Mouse (Mus musculus): ENCODE results near the gene 1700016D06Rik. TPM values are rescaled to one million over a fixed set of nuclear protein-coding genes. Genes with fewer than 3 reads are reported as not detected.
A peak's percentile ranks its signal among the peaks of the same experiment; 100 is the strongest.

Gene 1700016D06Rik
- not detected for total RNA-seq (2021)
- long read RNA-seq, experiment 1, result 0 reads
- long read RNA-seq, experiment 2, result 0 reads

DNA sequence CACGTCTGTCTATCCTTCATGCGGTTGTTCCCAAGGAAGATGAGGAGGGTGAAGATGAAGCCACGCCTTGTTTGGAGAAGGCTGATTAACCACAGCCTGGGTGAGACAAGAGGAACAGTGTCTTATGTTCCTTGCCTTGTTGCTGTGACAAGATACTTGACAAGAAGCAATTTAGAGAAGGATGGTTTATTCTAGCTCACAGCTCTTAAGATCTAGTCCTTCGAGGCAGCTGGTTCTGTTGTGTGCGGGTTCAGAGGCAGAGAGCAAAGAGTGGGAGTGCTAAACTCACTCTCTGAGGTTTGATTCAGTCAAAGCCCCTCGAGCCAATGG, at the start of gene 1700016D06Rik:
TSS of gene 1700016D06Rik (minus strand) at position 31 of the 330 bp plus-strand sequence.
- DNase-seq (ENCODE audit: low spot score in 2 of 2), result no peak

DNA sequence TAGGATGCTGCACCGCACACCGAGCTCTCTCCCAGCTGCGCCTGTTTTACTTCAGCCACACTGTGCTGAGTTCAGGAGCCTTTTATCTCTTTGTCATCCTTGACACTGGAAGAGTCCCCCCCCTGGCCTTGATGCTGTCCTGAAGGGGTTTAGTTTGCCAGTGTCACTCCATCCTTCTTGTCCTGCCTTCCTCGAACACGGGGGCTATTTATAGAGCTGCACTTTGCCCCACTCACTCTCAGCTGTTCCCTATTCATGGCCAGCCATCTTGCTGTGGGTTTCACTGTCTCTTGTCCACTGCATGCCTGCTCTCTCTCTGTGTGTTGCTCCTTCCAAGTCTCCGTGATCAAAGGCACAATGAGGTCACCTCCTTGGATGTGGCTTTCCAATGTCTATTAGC, 48.6 kb upstream of the 1700016D06Rik start:
- DNase-seq (ENCODE audit: low spot score in 2 of 2), result no peak

DNA sequence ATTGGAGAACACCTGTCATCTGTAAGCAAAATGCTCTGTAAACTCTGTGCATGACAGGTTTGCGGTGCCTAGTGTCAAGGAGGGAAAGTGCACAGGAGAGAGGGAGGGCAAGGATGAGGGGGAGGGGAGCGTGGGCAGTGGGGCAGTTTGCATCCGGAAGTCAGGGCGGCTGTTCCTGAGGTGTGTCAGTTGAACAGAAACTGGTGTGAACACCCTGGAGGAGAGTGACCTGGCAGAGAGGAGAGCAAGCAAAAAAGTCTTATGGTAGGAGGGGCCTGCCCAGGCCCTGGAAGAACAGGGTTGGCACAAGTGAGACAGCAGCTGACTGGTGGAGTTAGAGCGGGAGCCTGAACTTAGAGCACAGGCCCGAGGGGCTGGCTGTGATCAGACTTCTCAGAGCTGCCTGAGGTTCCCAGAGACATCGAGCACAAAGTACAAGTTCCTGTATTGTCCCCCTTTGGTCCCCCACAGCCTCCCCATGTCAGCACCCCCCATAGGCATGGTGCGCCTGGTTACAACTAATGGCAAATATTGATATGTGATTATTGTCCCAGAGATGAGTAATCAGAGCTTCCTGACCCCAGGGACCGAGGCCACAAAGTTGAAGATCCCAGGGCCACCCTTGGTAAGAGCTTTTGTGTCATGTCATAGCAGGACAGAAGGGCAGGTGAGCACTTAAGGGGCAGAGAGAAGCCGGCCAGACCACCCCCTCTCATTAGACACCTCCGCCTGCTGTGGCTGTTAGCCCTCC, 46.2 kb upstream of the 1700016D06Rik start:
- no peak for DNase-seq (ENCODE audit: low spot score in 2 of 2)

DNA sequence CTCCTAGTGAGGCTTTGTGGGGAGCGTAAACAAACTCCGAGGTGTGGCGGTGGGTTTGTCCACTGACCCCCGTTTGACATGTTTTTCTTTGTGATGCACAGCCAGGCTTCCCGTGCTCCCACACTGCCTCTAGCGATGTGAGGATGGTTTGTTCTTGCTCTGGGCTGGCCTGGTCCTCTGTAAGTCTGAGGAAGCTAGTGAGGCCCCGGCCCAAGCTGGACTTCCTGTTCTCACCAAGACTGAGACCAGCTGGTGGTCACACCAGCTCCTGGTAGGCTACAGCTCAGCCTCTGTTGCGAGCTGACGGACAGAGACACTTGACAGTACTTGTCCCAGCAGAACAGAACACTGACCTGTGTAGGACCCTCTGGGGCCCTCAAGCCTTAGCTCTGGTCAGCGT, 42.7 kb upstream of the 1700016D06Rik start:
- DNase-seq (ENCODE audit: low spot score in 2 of 2), result no peak

DNA sequence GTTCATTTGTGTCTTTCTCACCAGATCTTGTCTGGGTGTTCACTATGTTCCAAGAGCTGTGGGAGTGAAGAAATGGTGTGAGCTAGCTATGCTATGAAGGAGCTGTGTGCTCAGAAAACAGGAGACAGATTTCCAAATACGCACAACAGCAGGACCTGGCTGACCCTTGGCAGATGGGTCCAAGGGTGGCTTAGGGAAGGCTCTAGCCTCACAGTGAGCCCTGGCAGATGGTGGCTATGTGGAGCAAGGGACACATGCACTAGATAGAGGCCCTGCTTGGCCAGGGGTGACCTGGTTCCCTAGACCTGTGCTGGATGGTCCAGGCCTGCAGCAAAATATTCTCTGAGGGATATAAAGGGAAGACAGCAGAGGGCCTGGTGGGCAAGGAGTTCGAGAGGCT, 40.0 kb upstream of the 1700016D06Rik start:
- no peak for DNase-seq (ENCODE audit: low spot score in 2 of 2)

DNA sequence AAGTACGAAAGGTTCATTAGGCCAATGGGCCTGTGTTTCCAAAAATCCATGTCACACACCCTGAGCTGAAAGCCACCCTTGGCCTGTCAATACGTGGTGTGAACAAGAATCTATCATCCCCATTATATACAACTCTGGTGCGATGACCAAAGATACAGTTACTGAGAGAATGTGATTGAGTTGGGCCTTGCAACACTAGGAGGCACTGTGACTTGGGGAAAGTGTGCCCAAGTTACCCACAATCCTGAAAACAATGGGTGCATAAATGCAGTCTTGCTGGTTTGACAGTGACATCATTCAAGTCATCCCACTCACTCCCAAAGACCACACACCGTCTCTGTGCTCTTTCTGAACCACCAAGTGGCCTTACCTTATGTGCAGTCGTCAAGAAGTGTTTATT, 38.2 kb upstream of the 1700016D06Rik start:
- no peak for DNase-seq (ENCODE audit: low spot score in 2 of 2)

DNA sequence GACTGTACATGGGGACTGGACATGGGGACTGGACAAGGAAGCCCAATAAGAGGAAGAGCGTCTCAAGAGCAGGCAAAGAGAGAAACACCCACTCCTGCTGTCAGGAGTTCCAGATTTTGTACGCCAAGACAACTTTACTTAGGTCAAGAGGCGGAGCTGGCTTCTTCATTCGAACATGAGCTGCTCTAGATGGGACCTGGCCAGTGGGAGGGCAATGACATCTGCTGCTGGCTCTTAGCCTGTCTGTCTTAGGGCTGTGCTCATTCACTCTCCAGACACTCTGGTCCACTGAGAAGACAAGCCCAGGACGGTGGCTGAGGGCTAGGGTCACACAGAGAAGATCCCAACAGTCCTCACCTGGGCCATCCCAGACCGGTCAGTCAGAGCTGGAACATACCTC, 36.2 kb upstream of the 1700016D06Rik start:
- no peak for DNase-seq (ENCODE audit: low spot score in 2 of 2)

DNA sequence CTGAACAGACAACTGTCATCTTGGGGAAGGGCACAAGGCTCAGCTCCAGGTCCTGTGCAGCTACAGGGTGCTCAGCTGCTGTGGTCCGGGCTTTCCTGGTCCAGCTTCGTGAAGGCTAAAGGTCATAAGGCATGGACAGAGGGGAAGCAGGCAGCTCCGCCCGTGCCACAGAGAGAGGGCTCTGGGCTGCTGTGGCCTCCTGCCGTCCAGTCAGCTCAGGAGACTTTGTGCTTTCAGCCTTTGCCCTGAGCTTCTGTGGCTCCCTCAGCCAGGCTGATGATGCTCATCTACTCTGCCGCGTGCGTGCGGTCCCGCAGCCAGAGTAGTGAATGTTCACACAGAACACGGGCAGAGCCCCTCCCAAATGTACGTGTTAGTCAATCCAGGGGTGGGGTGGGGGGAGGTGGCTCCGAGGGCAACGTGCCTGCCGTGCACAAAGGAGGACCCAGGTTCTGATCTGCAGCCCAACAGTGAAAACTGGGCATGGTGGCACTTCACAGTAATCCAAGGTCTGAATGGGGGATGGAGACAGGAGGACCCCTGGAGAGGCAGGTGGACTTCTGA, 34.9 kb upstream of the 1700016D06Rik start:
- DNase-seq (ENCODE audit: low spot score in 2 of 2), result no peak

DNA sequence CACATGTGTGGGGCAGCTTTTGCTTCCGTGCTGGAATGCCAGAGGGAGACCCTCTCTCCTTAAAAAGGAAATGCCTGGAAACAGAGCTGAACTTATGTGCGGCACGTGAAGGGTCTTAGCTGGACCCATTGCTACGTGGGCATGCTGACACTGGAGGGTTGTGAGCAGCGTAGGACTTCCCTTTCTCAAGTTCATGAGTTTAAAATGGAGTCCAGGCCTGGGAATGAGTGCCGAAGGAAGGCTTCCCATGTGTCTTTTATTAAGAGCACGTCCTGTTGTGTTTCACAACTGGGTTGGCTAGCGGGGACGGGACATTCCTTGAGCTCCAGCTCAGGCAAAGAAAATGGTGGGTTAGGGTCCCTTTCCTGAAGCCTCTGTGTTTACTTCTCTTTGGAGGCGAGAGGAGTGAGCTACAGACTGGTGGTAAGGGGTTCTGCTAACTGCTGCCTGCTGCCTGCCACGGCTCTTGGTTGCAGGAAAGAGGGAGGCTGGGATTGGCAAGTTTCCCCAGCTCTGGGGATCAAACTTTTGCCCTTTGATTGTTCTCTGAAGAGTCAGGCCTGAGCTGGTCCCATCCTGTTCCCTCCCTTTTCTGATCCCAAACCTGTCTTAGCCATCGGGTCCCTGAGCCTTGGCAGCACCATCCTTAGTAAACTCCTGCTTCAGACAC, 29.5 kb upstream of the 1700016D06Rik start:
- no peak for DNase-seq (ENCODE audit: low spot score in 2 of 2)

DNA sequence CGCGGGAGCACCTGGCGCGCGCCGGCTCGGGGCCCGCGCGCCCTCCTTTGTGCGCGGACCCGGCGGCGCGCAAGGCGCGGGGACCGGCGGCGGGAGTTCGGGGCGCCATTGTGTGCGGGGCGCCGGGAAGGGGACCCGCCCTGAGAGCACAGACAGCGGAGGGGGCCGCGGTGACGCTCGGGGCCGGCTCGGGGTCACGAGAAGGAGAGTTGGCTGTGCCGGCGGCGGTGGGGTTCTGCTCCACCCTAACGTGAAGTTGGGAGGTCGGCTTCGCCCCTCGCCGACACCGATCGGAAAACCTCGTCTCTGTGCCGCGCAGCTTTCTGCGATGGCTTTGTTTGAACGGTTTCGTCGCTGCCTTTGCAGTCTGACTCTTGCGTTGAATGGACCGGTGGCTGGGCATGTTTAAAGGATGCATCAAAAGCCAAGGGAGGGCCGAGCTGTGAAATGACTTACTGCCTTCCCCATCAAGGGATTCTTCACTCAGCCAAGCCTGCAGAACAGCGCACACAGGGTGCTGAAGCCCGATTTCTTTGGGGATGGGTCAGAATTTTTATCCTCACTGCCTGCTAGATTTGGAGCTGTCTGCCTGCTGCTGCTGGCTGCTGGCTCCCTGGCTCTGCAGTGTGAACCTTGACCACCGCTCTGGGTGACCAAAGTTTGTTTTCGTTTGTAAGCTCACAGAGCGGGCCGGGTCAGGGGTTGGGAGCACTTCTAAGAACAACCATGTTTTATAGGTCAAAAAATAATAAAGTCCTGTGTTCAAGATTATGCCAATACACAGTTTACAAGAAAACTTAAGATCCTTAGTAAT, 27.8 kb upstream of the 1700016D06Rik start:
- DNase-seq (ENCODE audit: low spot score in 2 of 2), result peak; percentile 32 to 49

DNA sequence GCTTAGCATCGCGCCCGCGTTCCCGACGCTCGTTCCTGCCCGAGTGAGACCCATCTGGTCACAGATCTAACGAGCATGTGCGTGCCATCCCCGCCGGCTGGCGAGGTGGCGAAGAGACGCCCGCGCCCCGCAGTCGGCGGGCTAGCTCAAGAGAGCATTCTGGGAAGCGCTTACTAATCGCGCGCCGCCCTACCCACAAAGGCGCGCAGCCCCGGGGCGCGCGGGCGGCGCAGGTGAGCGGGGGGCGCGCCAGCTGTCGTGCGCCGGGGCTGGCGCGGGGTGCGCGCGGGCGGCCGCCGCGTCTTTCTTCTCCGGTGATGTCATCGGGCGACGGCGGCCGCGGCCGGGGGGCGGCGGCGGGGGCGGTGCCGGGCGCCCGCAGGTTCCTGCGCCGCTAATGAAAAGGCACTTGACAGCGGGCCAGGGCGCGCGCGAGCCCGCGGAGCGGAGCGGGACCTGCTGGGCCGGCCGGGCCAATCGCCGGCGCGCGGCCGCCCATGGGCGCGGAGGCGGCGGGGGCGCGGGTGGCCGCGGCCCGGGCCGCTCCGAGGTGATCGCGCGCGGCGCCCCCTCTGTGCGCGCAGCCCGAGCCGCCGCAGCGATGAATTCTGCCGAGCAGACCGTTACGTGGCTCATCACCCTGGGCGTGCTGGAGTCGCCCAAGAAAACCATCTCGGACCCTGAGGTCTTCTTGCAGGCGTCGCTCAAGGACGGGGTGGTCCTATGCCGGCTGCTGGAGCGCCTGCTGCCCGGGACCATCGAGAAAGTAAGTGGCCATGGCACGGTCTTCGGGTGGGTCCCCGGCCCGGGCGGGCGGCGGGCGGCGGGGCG, 27.0 kb upstream of the 1700016D06Rik start, which contains the start of gene Arhgef7:
TSS of gene Arhgef7 (plus strand) at position 71 of the 831 bp plus-strand sequence.
- DNase-seq (ENCODE audit: low spot score in 2 of 2), result peak; percentile 72 to 84

DNA sequence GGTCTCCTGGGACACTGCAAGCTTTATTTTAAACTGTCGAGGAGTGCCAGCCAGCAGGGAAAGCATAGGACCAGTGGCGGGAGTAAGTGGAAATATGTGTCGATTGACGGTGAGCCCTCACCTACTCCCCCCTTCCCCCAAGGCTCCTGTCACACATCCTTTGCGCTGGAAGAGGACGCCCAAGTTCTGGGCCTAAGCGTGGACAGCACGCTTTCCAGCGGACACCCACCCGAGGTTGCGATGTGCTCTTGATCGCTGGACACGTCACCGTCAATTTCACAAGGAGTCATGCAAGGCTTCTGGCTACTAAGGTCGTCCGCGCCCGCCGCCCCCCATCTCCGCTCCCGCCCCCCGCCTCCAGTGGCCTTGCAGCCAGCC, 26.4 kb upstream of the 1700016D06Rik start:
- no peak for DNase-seq (ENCODE audit: low spot score in 2 of 2)

DNA sequence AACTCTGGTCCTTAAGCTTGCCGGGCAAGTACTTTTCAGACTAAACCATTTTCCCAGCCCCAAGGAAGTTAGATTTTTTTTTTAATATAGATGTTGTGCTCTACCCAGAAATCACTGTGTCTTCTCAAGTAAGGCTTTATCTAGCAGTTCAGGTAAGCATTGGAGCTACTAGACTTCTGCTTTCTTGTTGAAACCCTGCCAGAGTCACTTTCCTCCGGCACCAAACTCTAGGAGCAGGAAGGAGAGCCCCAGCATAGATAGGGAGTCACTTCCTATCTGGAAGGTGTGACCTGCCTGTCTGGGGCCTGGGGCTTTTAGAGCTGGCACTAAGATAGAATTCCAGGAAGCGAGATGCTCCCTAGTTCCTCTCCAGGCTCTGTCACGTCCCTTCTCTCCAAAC, 16.3 kb upstream of the 1700016D06Rik start:
- DNase-seq (ENCODE audit: low spot score in 2 of 2), result no peak

DNA sequence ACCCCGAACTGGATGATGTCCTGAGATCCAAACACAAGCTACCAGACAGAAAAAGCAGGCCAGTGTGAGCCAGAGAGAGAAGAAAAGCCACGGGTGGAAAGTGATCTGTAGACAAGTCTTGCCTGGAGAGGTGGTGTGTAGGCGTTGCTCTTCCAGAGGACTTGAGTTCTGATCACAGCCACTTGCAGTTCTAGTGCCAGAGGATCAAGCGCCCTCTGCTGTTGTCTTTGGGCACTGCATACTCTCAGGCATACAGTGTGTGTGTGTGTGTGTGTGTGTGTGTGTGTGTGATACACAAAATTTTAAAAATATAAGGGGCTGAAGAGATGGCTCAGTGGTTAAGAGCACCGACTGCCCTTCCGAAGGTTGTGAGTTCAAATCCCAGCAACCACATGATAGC, 11.4 kb upstream of the 1700016D06Rik start:
- DNase-seq (ENCODE audit: low spot score in 2 of 2), result no peak

DNA sequence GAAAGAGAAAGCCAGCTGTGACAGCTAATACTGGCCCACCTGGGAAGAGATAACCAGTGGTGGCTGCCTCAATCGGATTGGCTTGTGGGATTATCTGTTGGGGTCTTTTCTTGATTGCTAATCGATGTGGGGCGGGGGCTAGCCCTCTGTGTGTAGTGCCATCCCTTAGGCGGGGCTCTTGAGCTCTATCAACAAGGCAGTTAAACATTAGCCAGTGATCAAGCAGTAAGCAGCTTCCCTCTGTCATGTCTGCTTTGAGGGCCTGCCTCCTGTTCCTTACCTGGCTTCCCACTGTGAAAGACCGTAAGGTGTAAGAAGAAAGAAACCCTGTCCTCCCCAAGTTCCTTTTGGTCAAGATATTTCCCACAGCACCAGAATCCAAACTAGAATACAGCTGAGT, 9.6 kb upstream of the 1700016D06Rik start:
- DNase-seq (ENCODE audit: low spot score in 2 of 2), result no peak

DNA sequence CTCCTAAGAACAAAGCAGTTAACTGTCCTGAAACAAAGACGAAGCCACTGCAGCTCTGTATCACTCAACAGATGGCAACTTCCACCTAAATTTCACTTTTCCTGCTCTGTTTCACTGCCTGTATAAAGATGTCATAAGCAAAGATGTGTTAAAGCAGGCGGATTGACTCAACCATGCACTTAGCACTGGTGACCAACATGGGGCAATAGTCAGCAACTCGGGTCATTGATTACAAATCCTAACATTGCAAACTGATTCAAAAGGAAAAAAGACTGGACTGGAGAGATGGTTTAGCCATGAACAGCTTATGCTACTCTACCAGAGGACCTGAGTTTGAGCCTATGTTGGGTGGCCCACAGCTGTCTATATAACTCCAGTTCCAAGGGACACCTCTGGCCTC, 8.7 kb upstream of the 1700016D06Rik start:
- no peak for DNase-seq (ENCODE audit: low spot score in 2 of 2)

DNA sequence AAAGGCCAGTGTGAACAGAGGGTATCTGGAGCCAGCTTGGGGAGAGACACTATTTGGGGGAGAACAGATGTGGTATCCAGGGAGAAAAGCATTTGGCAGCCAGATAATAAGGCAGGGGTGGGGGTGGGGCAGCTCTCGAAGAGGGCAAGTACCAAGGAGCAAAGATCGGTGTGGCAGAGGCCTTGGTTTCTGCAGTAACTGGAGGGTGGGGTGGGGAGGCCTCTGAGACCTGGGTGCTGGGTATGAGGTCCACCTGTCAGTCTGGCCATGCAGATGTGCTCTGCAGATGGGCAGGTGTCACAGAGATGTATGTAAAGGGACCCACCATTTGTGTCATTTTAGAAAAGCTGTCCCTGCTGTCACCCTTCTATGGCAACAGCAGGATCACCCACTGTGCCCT, 8.0 kb upstream of the 1700016D06Rik start:
- no peak for DNase-seq (ENCODE audit: low spot score in 2 of 2)

DNA sequence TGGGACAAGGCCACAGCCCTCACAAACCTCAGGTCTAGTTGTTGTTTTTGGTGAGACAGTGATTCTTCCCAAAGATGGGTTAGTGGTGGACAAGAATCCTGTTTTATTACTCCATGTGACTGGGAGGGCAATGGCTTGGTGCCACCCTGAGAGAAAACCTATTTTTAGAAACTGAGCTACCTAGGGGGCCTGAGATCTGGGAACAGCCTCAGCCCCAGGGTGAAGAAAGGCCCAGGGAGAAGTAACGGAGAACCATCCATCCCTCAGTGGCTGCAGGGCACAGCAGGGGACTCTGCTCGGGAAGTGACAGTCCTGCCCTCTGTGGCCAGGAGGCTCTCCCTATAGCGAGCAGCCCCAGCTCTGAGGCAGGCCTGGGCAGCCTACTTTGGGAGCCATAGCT, 6.8 kb upstream of the 1700016D06Rik start:
- DNase-seq (ENCODE audit: low spot score in 2 of 2), result no peak

DNA sequence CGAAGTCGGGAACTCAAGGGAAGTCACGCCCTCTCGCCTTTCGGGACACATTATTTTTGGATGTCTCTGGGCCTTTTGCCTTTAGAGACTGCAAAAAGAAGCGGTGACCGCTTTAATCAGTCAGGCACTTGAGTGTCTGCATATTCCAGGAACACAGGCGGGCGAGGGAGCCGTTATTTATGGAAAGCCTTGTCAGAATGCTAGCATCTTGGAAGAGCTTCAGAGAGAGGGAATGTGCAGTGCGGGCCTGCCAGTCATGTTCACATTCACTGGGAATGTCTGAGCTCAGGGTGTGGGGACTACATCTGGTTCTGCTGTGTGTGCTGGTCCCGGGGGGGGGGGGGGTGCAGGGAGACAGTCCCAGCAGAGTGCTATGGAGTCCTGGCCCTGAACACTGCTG, 5.0 kb upstream of the 1700016D06Rik start:
- DNase-seq (ENCODE audit: low spot score in 2 of 2), result peak; percentile 13 to 56

DNA sequence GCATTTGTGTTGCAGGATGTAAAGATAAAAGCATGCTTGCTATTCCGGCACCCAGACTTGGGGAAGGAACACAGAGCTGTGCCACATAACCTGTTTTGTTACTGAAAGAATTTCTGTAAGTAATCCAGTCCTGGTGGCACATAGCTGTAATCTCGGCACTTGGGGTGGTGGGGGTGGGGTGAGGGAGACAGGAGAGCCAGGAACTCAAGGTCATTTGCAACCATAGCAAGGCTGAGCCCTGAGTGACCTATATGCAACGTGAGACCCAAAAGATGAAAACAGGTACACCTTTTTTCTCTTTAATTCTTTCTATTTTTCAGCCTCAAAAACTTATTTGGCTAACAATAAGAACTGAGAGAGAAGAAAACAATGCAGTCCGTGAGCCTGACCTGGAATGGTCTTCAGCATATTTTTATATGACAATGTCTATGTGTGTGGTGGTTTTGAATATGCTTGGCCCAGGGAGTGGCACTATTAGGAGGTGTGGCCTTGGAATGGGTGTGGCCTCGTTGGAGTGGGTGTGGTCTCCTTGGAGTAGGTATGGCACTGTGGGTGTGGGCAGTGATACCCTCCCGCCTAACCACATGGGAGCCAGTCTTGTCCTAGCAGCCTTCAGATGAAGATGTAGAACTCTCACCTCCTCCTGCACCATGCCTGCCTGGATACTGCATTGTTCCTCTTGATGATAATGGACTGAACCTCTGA, 4.0 kb upstream of the 1700016D06Rik start:
- DNase-seq (ENCODE audit: low spot score in 2 of 2), result no peak
